Mouse (Mus musculus): ENCODE results near the gene R3hdm2. TPM values are rescaled to one million over a fixed set of nuclear protein-coding genes. Genes with fewer than 3 reads are reported as not detected.

Gene R3hdm2
- polyA plus RNA-seq, 1 experiment from 2014 or later: 26.7 TPM

DNA sequence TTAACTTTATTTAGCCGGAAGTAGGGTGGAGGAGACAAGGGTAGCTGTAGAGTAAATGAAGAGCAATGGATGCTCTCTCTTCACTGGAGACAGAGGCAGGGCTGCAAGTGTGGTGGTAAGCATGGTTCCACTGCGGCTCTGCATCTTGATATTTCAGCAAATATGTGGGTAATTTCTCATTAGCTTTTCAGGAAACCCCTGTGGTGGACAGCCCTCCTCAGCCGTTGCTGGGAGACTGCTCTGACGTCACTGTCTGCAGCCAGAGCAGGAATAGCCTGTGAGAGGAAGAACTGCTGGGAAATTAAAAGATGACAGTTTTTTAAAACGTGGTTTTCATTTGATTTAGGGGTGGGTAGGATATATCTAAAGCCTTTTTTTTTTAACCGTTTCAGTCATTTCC, 41.9 kb downstream of the R3hdm2 start:
- DNase-seq (ENCODE audit: low spot score): no peak

DNA sequence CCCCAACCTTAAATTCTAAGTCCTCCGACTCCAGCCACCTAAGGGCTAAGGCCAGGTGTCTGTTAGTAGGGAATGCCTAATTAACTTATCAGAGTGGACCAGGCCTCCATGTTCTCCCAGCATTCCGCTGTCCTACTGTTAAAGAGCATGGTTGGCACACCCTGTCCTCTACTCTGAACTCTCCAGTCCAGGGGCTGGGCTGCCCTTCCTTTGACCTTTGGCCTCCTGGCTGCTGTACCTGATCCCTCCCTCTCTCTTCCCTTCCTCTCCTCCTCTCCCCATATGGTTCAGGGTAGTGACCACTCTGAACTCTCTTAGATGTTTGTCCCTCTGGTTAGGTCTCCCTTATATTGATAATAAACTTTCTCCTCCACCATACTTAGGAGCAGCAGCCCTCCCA, 45.7 kb downstream of the R3hdm2 start:
- DNase-seq (ENCODE audit: low spot score): no peak

DNA sequence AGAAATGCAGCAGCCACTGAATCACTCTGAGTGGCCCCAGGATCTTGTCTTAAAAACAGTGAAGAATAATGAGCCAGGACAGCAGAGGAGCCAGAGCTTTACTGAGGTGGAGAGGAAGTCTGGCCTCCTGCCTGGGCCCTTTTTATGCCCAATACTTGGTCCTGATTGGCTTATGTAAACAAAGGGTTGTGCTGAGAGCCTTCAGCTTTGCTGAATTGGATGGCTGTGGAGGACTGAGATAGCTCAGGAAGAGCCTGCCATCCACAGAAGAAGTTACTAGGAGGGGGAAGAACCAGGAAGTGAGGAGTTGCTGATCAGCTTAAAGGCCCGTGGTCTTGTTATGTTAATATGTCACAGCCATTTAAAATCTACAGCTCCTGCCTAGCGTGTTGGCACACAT, 46.5 kb downstream of the R3hdm2 start:
- DNase-seq (ENCODE audit: low spot score): no peak

DNA sequence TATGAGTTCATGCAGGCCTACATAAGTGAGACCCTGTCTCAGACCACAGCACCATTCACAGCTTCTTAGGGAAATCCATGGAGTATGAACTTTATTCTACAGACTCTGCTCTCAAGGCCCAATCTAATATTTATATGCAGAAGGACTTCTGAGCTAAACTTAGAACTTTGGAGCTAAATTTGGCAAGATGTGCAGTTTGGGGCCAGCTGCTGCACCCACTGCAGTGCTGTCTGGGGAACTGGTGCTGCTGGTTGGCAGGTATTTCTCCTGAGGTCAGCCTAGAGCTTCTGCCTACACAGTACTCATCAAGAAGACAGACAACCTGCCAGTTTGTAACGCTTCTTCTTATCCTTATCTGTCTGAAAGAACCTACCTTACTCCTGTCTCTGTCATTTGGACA, 47.0 kb downstream of the R3hdm2 start:
- DNase-seq (ENCODE audit: low spot score): no peak

DNA sequence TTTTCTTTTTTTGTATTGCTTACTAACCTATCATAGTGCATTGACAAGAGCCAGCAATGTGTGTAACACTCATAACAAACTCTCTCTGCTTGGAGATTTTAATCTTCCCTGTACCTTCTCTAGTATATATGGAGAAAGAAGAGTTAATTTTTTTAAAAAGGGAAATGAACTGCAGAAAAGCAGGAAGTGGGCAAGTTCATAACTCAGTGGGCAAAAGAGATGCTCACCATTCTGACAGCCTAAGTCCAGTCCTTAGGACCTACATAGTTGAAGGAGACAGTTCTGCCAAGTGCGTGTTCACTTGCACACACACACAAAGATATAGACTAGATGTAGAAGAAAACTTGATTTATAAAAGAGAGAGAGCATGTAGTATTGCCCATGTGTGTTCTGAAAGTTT, 47.9 kb downstream of the R3hdm2 start:
- no peak for DNase-seq (ENCODE audit: low spot score)

DNA sequence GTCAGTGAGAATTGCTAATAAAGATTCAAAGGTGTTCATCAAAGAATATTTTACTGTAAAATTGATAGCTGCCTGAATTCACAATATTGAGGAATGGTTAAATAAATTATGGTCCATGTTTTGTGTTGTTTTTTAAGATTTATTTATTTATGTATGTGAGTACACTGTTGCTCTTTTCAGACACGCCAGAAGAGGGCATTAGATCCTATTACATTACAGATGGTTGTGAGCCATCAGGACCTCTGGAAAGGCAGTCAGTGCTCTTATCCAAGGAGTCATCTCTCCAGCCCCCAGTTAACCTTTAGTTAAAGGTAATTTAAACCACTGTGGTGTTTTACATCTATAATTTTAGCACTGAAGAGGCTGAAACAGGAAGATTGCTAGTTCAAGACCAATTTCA, 49.4 kb downstream of the R3hdm2 start:
- no peak for DNase-seq (ENCODE audit: low spot score)

DNA sequence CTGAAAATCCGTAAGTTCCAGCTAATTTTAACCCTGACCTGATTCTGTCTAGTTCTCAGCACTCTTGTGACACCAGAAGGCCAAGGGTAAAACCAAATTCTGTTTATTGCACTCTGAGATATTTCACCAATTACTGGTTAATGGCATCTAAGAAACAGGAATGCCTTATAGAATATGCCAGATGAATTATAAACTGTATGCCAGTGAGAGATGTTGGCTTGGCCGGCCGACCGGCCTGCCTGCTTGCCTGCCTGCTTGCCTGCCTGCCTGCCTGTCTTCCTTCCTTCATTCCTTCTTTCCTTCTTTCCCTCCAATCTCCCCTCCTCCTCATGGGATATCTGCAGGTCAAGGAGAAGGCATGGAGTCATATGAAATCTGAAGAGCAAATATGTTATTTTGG, 52.3 kb downstream of the R3hdm2 start:
- no peak for DNase-seq (ENCODE audit: low spot score)

DNA sequence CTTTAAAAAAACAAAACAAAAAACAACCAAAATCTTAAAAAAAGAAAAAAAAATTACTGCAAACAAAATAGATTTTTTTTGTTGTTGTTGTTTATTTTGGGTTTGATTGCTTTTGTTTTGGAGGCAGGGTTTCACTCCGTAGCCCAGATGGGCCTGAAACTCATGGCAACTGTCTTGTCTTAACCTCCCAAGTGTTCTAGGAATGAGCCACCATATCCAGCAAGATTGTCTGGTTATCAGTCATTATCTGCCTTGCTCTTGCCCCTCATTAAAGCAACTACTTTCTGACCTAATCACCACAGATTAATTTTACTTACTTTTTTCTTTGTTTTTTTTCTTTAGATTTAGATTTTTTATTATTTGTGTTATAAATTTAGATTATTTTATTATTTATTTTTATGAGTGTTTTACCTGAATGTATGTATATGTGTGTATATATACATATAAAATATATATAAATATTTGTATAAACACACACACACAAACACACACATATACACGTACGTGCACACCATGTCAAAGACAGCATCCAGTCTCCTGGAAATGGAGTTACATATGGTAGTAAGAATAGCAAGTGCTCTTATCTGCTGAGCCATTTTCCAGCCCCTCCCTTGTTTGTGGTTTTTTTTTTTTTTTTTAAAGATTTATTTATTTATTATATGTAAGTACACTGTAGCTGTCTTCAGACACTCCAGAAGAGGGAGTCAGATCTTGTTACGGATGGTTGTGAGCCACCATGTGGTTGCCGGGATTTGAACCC, 57.4 kb downstream of the R3hdm2 start:
- no peak for DNase-seq (ENCODE audit: low spot score)

DNA sequence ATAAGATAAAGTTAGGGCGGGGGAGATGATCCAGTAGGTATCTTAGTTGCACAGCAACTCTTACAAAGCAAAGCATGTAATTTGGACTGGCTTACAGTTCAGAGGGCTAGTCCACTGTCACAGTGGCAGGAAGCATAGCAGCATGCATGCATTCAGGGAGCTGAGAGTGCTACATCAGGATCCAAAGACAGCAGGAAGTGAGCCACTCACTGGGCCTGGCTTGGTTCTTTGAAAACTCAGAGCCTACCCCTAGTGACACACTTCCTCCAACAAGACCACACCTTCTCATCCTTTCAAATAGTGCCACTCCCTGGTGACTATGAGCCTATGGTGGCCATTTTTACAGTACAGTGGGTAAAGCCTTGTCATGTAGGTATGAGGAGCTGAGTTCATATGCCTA, 73.6 kb downstream of the R3hdm2 start:
- DNase-seq (ENCODE audit: low spot score): no peak

DNA sequence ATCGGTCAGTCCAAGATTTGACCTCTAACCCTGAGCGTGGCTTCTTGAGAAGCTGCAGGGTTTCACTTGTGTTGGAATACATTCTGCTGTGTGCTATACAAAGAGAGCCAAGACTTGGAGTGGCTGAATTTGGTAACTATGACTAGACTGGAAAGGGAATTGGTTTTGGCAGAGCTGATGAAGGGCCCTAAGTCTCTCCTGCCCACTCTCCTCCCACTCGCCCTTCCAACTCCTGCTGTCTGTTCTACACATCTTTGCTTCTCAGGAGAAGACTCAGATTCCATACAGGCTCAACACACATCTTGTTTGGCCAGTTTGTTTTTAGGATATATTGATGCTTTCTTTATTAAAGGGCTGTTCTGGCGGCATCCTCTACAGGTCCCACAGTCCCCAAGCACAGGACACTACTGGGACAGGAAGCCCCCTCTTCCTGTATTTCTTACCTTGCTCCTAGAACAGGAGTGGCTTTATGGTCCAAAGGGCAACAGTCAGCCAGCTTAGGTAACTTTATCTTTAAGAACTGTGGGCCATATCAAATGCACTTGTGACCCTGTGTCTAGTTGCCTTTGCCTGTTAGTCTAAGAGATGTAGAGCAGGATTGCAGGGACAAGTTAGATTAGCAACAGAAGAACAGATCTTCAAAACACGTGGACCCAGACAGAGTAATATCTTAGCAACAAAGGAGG, 82.4 kb downstream of the R3hdm2 start:
- DNase-seq (ENCODE audit: low spot score): no peak

DNA sequence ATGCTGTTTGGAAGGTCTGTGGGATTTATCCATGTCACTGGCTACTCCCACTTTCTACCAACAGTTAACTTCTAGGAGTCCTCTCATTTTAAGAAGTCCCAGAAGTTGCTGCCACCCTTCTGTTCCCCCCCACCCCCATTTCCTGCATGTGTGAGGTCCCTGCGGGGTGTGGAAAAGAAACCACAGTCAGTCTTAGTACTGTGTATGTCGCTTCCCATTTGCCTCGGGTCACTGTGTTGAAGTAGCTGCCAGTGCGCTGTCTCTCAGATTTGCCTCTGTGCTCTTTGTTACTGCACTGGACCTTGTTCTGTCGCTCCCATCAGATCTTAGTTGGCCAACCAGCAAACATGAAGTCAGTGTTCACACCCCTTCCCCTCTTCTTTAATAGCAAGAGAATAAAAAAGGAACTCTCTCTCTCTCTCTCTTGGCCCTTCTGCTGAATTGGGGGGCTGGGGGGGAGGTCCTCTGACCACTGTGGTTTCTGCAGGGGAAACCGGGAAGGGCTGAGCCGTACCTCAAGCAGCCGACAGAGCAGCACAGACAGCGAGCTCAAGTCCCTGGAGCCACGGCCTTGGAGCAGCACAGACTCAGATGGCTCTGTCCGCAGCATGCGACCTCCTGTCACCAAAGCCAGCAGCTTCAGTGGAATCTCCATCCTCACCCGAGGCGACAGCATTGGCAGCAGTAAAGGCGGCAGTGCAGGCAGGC, 91.3 kb downstream of the R3hdm2 start:
- DNase-seq (ENCODE audit: low spot score): peak; percentile 67

DNA sequence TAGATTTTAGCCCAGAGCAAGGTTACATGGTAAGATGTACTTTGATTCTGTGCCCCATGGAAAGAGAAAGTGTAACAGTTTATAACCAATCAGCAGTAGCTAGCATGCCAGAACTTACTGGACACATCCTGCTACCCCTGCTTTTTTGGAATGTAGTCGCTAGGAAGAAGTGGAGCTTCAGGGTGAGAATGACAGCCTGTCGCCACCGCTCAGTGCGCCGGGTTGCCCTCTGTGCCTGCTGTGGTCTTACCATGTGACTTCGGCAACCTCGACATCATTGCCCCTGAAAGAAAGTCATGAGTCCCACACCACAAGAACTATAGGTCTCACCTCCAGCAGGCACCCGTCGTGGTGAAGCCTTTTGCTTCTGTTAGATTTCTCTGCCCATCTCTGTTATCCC, 92.6 kb downstream of the R3hdm2 start:
- DNase-seq (ENCODE audit: low spot score): peak; percentile 13

DNA sequence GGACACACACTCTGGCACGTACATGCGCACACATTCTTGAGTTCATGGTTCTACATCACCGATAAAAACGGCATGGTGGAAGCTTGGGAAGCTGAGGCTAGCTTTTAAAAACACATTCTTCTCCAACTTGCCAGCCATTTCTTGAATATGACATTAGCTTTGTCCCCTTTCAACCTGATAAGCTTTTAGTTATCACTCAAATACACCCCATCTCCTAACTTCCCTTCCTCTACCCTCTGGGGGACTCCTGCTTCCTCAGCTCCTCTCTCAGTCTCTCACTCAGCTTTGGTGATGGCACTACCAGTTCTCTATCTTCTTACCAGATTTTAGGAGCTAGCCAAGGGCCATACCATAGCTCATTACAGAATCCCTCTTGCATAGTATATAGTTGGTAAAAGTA, 95.0 kb downstream of the R3hdm2 start:
- no peak for DNase-seq (ENCODE audit: low spot score)

DNA sequence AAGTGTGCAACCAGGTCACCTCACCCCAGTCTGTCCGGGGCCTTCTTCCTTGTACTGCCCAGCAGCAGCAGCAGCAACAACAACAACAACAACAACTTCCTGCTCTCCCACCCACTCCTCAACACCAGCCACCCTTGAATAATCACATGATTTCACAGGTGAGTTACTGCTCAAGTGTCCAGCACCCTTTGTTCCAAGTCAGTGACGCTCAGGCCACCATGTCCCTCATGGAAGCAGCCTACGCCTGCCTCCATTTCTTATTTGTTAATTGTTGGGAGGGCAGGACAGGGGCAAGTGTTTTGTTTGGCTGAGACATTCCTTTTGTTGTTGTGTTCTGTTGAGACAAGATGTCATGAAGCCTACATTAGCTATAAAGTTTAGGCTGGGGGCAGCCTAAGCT, 96.4 kb downstream of the R3hdm2 start:
- no peak for DNase-seq (ENCODE audit: low spot score)

DNA sequence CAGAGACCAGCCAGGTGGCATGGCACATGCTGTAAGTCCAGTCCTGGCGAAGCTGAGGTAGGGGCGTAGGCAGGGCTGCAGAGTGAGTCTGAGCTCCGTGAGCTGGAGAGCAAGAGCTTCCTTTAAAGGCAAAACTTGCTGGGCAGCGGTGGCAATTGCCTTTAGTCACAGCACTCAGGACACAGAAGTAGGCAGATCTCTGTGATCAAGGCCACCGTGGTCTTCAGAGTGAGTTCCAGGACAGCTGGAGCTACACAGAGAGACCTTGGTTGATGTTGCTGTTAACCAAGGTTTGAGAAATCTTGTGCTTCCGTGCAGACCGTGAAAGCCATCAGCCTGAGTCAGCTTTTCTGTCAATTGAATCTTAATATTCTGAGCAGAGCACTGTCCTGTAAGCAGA, 97.2 kb downstream of the R3hdm2 start:
- DNase-seq (ENCODE audit: low spot score): no peak

DNA sequence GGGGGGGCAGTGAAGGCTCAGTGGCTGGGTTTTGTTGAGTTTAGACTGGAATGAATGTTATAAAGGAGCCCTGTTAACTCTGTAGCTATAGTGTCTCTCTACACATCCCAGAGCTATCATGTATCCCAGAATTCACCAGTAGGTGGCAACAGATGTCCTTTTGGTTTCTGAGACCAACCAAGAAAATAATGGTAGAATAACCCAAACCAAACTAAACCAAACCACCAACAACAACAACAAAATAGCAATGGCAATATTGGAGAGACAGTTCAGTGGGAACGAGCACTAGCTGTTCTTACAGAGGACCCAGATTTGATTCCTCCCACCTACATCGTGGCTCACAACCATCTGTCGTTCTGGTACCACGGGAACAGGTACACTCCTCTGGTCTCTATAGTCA, 99.0 kb downstream of the R3hdm2 start:
- DNase-seq (ENCODE audit: low spot score): peak; percentile 30

DNA sequence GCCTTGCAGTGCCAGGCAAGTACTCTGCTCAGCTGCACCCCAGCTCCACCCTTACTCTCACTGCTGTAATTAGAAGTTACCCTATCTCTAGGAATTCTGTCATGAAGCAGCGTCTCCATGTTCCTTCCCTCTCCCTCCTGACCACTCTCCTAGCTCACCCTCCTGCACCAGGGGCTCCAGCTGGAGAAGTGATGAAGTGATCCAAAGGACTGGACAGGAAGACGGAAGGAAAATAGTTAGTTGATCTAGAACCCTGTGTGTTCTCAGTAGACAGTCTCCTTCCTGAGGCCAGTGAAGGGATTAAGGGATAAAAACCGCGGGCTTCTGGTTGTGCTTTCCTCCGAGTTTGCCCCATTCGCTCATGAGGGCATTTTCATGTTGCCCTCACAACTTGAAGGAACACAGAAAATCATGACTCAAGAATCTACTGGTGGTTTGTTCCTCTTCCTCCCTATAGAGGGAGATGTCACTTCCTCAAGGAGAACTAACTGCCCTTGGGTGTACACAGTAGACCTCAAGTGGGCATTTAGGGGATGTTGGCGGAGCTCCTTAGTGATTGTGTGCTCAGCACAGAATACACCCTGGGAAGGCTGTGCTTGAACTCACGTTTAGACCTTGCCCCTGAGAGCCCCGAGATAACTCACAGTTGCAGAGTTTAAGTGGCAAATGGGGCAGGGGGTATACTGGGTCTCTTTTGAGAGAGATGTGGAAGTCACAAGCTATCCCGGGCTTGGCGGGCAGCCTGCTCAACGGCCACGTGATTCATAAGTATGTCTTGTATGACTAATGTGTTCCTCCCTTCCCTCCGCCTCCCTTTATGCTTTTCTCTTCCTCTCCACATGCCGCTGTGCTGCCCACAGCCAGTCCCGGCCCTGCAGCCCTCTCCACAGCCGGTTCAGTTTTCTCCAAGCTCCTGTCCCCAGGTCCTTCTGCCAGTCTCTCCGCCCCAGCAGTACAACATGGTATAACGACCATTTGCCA, 101.0 kb downstream of the R3hdm2 start:
- no peak for DNase-seq (ENCODE audit: low spot score)

DNA sequence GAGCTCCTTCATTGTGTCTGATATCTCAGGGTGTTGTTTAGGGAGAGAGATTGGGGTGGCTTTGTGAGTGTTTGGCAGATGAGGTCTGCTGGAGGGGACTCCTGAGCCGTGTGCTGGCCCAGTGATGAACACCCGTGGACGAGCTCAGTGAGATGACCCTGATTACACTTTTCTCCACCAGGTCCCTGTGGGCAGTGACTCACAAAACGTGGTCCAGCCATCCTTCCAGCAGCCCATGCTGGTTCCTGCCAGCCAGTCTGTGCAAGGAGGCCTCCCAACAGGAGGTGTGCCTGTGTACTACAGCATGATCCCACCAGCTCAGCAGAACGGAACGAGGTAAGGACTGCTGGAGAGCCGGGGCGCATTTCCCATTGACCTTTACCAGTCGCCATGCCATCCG, 105.1 kb downstream of the R3hdm2 start:
- no peak for DNase-seq (ENCODE audit: low spot score)

DNA sequence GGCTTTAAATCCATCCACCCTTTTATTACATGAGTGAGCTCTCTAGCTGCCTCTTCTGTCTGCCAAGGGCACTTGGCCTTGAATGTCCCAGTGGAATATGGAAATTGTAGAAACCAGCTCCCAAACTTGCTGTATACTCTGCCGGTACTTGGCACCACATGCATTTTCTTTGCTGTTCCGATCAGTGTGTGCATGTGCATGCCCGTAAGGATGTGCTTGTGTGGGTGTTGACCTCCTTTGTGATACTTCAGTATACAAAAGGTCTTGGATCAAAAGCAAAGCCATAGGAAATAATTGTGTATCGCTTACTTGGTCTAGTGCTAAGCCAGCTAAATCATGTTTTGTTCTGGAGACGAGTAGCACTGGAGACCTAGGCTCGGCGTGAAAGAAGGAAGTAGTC, 108.7 kb downstream of the R3hdm2 start:
- no peak for DNase-seq (ENCODE audit: low spot score)

DNA sequence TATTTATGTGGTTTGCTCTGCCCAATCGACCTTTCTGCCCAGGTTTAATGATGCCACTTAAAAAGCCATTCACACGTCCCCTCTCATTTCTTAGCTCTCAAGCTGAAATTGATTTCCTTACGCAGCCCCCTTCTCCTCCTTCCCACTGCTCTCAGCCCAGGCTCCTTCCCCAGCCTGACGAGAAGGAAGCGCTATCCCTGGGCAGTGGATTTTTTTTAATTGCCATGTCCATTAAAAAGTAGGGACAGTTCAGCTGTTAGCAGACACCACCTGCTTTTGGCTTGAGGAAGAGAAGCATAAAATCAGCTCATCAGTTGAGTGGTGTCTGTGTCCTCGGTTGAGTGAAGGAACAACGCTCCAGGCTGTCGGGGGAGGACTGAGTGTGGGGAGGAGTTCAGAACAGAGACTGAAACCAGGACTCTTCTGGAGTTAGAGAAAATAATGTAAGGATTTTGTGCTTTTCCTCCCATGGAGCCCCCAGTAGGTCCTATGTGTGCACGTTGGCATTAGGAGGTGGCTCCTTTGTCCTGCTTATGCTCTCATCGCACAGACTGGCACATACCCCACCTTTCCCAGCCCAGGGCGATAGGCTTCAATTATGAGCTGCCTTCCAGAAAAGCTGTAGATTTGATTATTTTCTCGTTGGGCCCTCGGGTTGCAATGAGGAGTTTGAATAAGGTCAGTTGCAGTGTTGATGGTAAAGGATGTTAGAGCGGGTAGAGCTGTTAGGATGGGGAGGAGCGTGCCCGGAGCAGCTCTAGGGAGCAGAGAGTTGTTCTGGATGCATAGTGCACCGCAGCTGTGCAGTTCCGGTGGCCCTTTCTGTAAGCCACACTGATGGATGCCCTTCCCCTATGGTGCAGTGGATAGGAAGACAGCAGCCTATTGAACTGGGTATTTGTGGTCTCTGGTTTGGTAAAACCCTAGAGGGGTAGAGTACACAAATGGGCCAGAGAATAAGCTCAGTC, 110.3 kb downstream of the R3hdm2 start:
- no peak for DNase-seq (ENCODE audit: low spot score)
